25 mouse cellular contexts compared by ENCODE assay signal in genomic region chr13:92990316-92991206, GRCm38 (mm10).
A peak's percentile ranks its signal among the peaks of the same experiment; 100 is the strongest.
DNase-seq lines count a peak whose midpoint lies in the region; ATAC-seq and TF ChIP-seq lines count a peak whose summit lies in the region.
"Had no signal": no experiment of that assay in that cellular context is flagged by ENCODE, and none has a peak within 500 bp of the region (broad histone marks: within the 10 kb centered on the region; RNA-seq: fewer than 3 reads in every experiment).

No protein-coding gene starts in this region.

- no peak for DNase-seq in kidney, adult 2 months
- DNase-seq in lung, postnatal 4 days = no peak
- peak; percentile 68 for DNase-seq in gastrocnemius, adult 2 months
- peak; percentile 79 for DNase-seq in skeletal muscle tissue, adult 2 months (ENCODE audit: low read depth, low spot score)
- DNase-seq in retina, postnatal 1 day = no peak
- no peak for DNase-seq in left cerebral cortex, postnatal 14 days (ENCODE audit: low spot score in 2 of 2)
- DNase-seq: adrenal gland, postnatal 25 days; cerebellum, adult 11-12 months; cerebellum, adult 9-11 months; kidney, adult 11 months; kidney, postnatal 25 days; liver; lung, postnatal 36 days; thymus, postnatal 25 days had no signal

- H3K36me3 ChIP-seq in kidney, embryonic 14.5 days (ENCODE audit: control insufficient read depth, insufficient read depth, low read length) = no peaks in the 10 kb centered on the region
- H3K36me3 ChIP-seq in kidney, adult 2 months (ENCODE audit: control insufficient read depth, insufficient read depth, low read length) = no peaks in the 10 kb centered on the region
- H3K36me3 ChIP-seq in lung, embryonic 16.5 days (ENCODE audit: control insufficient read depth, insufficient read depth, low read length) = no peaks in the 10 kb centered on the region
- H3K36me3 ChIP-seq: heart, embryonic 13.5 days; lung, embryonic 15.5 days; midbrain, embryonic 12.5 days; neural tube, embryonic 12.5 days had no signal

- 49% methylated on average over 14 of the region's 14 CpGs for WGBS in kidney, embryonic 14.5 days
- 47% methylated on average over 14 of the region's 14 CpGs for WGBS in kidney, adult 2 months
- WGBS in lung, embryonic 16.5 days = 67% methylated on average over 14 of the region's 14 CpGs

- H3K27ac ChIP-seq in kidney, embryonic 14.5 days (ENCODE audit: low read depth, low read length) = no peak overlapping the region
- no peak overlapping the region for H3K27ac ChIP-seq in kidney, adult 2 months (ENCODE audit: insufficient read depth, low read depth, low read length)
- H3K27ac ChIP-seq in lung, embryonic 16.5 days (ENCODE audit: low read length) = no peak overlapping the region
- peak overlapping the region; percentile 88 for H3K27ac ChIP-seq in gastrocnemius, adult 2 months
- H3K27ac ChIP-seq: heart, embryonic 13.5 days; hindbrain, embryonic 14.5 days; liver, embryonic 14.5 days; lung, embryonic 15.5 days; midbrain, embryonic 12.5 days; neural tube, embryonic 12.5 days had no signal

- ATAC-seq in kidney, embryonic 14.5 days (ENCODE audit: low FRiP score, low TSS enrichment) = peak; percentile 73
- ATAC-seq in lung, embryonic 16.5 days (ENCODE audit: low read depth) = 0 out of 2 replicates have a peak, but pooled peaks have one; percentile 36
- ATAC-seq: forebrain, embryonic 14.5 days had no signal

- no peaks in the 10 kb centered on the region for H3K9me3 ChIP-seq in kidney, embryonic 14.5 days (ENCODE audit: control insufficient read depth, low read length)
- no peaks in the 10 kb centered on the region for H3K9me3 ChIP-seq in lung, embryonic 16.5 days (ENCODE audit: control insufficient read depth, low read length)
- H3K9me3 ChIP-seq: heart, embryonic 13.5 days; lung, embryonic 15.5 days; megakaryocyte, embryonic 14.5 days; midbrain, embryonic 12.5 days; neural tube, embryonic 12.5 days had no signal

- no peak for TF ChIP-seq CTCF in kidney, adult 2 months (conservative IDR thresholded peaks at IDR 0.05; ENCODE audit: insufficient read depth, insufficient read length, low read depth, low read length)
- no peak for TF ChIP-seq CTCF in gastrocnemius, adult 2 months (IDR thresholded peaks at IDR 0.05)

- intact Hi-C loops in gastrocnemius, adult 2 months (cut with DNase I) = no loop called here
- intact Hi-C loops in left cerebral cortex, postnatal 14 days (cut with DNase I) = no loop called here

- no peak overlapping the region for H3K4me3 ChIP-seq in kidney, embryonic 14.5 days (ENCODE audit: low read length)
- no peak overlapping the region for H3K4me3 ChIP-seq in kidney, adult 2 months (ENCODE audit: insufficient read depth, low read depth, low read length)
- H3K4me3 ChIP-seq in lung, embryonic 16.5 days (ENCODE audit: low read length) = no peak overlapping the region
- H3K4me3 ChIP-seq in gastrocnemius, adult 2 months = no peak overlapping the region
- H3K4me3 ChIP-seq: heart, embryonic 13.5 days; lung, embryonic 15.5 days; megakaryocyte, embryonic 14.5 days; midbrain, embryonic 12.5 days; myocyte; neural tube, embryonic 12.5 days had no signal

- H3K9ac ChIP-seq in kidney, embryonic 14.5 days (ENCODE audit: low read depth, low read length) = no peak overlapping the region
- no peak overlapping the region for H3K9ac ChIP-seq in lung, embryonic 16.5 days (ENCODE audit: low read length)
- H3K9ac ChIP-seq: heart, embryonic 13.5 days; hindbrain, embryonic 14.5 days; liver, embryonic 14.5 days; lung, embryonic 15.5 days; midbrain, embryonic 12.5 days; neural tube, embryonic 12.5 days had no signal

- no peak overlapping the region for H3K4me2 ChIP-seq in kidney, embryonic 14.5 days (replicated peaks; ENCODE audit: low read depth, low read length)
- H3K4me2 ChIP-seq in lung, embryonic 16.5 days (ENCODE audit: low read depth, low read length) = no peak overlapping the region
- H3K4me2 ChIP-seq: heart, embryonic 13.5 days; hindbrain, embryonic 14.5 days; lung, embryonic 15.5 days; midbrain, embryonic 12.5 days; neural tube, embryonic 12.5 days had no signal

- no peaks in the 10 kb centered on the region for H3K27me3 ChIP-seq in kidney, embryonic 14.5 days (ENCODE audit: control insufficient read depth, insufficient read depth, low read length)
- H3K27me3 ChIP-seq in kidney, adult 2 months (replicated peaks; ENCODE audit: control insufficient read depth, insufficient read depth, low read length) = no peaks in the 10 kb centered on the region
- H3K27me3 ChIP-seq in lung, embryonic 16.5 days (ENCODE audit: control insufficient read depth, insufficient read depth, low read depth, low read length) = no peaks in the 10 kb centered on the region
- H3K27me3 ChIP-seq: heart, embryonic 13.5 days; lung, embryonic 15.5 days; midbrain, embryonic 12.5 days; neural tube, embryonic 12.5 days had no signal

- no peaks in the 10 kb centered on the region for H3K4me1 ChIP-seq in kidney, embryonic 14.5 days (ENCODE audit: control insufficient read depth, insufficient read depth, low read length)
- H3K4me1 ChIP-seq in kidney, adult 2 months (ENCODE audit: control insufficient read depth, insufficient read depth, low read length) = no peaks in the 10 kb centered on the region
- H3K4me1 ChIP-seq in lung, embryonic 16.5 days (replicated peaks; ENCODE audit: control insufficient read depth, insufficient read depth, low read length) = no peaks in the 10 kb centered on the region
- H3K4me1 ChIP-seq: midbrain, embryonic 12.5 days; neural tube, embryonic 12.5 days had no signal

- no peak for TF ChIP-seq POLR2A in kidney, adult 2 months (IDR thresholded peaks at IDR 0.05; ENCODE audit: low read depth, low read length)

Comparison
In these comparisons a context has a peak if more than half of its experiments do, and no peak if none do; other contexts are left out.
1. DNase-seq: peak in gastrocnemius, adult 2 months (single experiment) and skeletal muscle tissue, adult 2 months (single experiment); none in kidney, adult 2 months (single experiment), lung, postnatal 4 days (0 of 2), retina, postnatal 1 day (single experiment) and left cerebral cortex, postnatal 14 days (0 of 2).